Mouse (Mus musculus) embryonic fibroblast, embryonic 13.5 days (primary cell): ENCODE measurements around the gene Slc28a1. TPM values are rescaled to one million over a fixed set of nuclear protein-coding genes. Genes with fewer than 3 reads are reported as not detected.

Experiments
- H3K27ac ChIP-seq: 2 replicates; pipeline ENCODE4 v1.5.1; 2012; ENCODE audit warnings: low read length, control low read depth, inconsistent platforms; ENCODE audit not compliant: insufficient read depth
- H3K4me1 ChIP-seq: 2 replicates; pipeline ENCODE4 v1.6.1; 2011; ENCODE audit warnings: low read length; ENCODE audit not compliant: control insufficient read depth, insufficient read depth
- H3K4me3 ChIP-seq: 2 replicates; pipeline ENCODE4 v1.5.1; 2011; ENCODE audit warnings: mild to moderate bottlenecking, control low read depth, low read length; ENCODE audit not compliant: insufficient read depth
- CTCF ChIP-seq: IDR thresholded peaks from 2 replicates; pipeline ENCODE4 v1.5.1; 2011; ENCODE audit warnings: mild to moderate bottlenecking, control low read depth, low read length, moderate library complexity, borderline replicate concordance; ENCODE audit not compliant: insufficient read depth
- POLR2A ChIP-seq: IDR thresholded peaks from 2 replicates; pipeline ENCODE4 v1.6.1; 2011; ENCODE audit warnings: low read depth, mild to moderate bottlenecking, control low read depth, low read length, moderate library complexity
- polyA plus RNA-seq: library from polyadenylated mRNA; stranded (reverse); fragments of >200 nt; gene quantifications from 2 replicates; pipeline ENCODE4 v1.2.4, GENCODE M21; 2011; ENCODE audit warnings: low read depth; ENCODE audit not compliant: missing spikeins, insufficient read length

Slc28a1 gene
- polyA plus RNA-seq, 1 experiment: not detected

- TF ChIP-seq CTCF (no peak), POLR2A (no peak)
Observed at GRCm38 (mm10) chr7:81122808-81123207, 8.2 kb downstream of the Slc28a1 start.

GRCm38 (mm10) chr7:81123553-81123952, 9.0 kb downstream of the Slc28a1 start:
- Histone ChIP-seq H3K4me3 (no peak overlapping the region), H3K27ac (no peak overlapping the region), H3K4me1 (no peaks in the 10 kb centered on the region)
- TF ChIP-seq POLR2A (no peak), CTCF (no peak)

More at GRCm38 (mm10) chr7:81122808-81123207, 8.2 kb downstream of the Slc28a1 start:
- H3K4me3 ChIP-seq: no peak overlapping the region
- H3K4me1 ChIP-seq: no peaks in the 10 kb centered on the region
- H3K27ac ChIP-seq: no peak overlapping the region

- H3K4me1 ChIP-seq: no peaks in the 10 kb centered on the region
- TF ChIP-seq CTCF (no peak), POLR2A (no peak)
Observed at GRCm38 (mm10) chr7:81124773-81125172, 10.2 kb downstream of the Slc28a1 start.

GRCm38 (mm10) chr7:81125215-81126175, 10.9 kb downstream of the Slc28a1 start:
- no peak for TF ChIP-seq CTCF
- no peak for TF ChIP-seq POLR2A
- no peak overlapping the region for H3K4me3 ChIP-seq
- H3K27ac ChIP-seq: no peak overlapping the region
- no peaks in the 10 kb centered on the region for H3K4me1 ChIP-seq

More at GRCm38 (mm10) chr7:81124773-81125172, 10.2 kb downstream of the Slc28a1 start:
- Histone ChIP-seq H3K27ac (no peak overlapping the region), H3K4me3 (no peak overlapping the region)

- Histone ChIP-seq H3K4me3 (no peak overlapping the region), H3K4me1 (0 out of 2 replicates have a peak, but pooled peaks cover 3% of the 10 kb centered on the region), H3K27ac (no peak overlapping the region)
Observed at GRCm38 (mm10) chr7:81131864-81132263, 17.3 kb downstream of the Slc28a1 start.

GRCm38 (mm10) chr7:81132851-81133279, 18.3 kb downstream of the Slc28a1 start:
- Histone ChIP-seq H3K4me1 (0 out of 2 replicates have a peak, but pooled peaks cover 3% of the 10 kb centered on the region), H3K4me3 (no peak overlapping the region), H3K27ac (peak overlapping the region; percentile 7)
- TF ChIP-seq CTCF (no peak), POLR2A (no peak)

More at GRCm38 (mm10) chr7:81131864-81132263, 17.3 kb downstream of the Slc28a1 start:
- TF ChIP-seq CTCF (no peak), POLR2A (no peak)

- H3K4me3 ChIP-seq: no peak overlapping the region
- no peak for TF ChIP-seq CTCF
- TF ChIP-seq POLR2A: no peak
- 0 out of 2 replicates have a peak, but pooled peaks cover 3% of the 10 kb centered on the region for H3K4me1 ChIP-seq
- peak overlapping the region; percentile 7 for H3K27ac ChIP-seq
Observed at GRCm38 (mm10) chr7:81133416-81133815, 18.8 kb downstream of the Slc28a1 start.

- TF ChIP-seq POLR2A (no peak), CTCF (no peak)
- no peak overlapping the region for H3K4me3 ChIP-seq
- H3K4me1 ChIP-seq: 0 out of 2 replicates have a peak, but pooled peaks cover 3% of the 10 kb centered on the region
- H3K27ac ChIP-seq: no peak overlapping the region
Observed at GRCm38 (mm10) chr7:81133941-81134340, 19.3 kb downstream of the Slc28a1 start.

GRCm38 (mm10) chr7:81134614-81135067, 20.0 kb downstream of the Slc28a1 start:
- no peak overlapping the region for H3K4me3 ChIP-seq
- TF ChIP-seq POLR2A (peak; percentile 48; the same call in 1 of the 2 replicates), CTCF (no peak)
- 0 out of 2 replicates have a peak, but pooled peaks cover 3% of the 10 kb centered on the region for H3K4me1 ChIP-seq
- peak overlapping the region; percentile 11; the same call in 1 of the 2 replicates for H3K27ac ChIP-seq

- TF ChIP-seq POLR2A: no peak
- TF ChIP-seq CTCF: no peak
- Histone ChIP-seq H3K4me3 (no peak overlapping the region), H3K4me1 (0 out of 2 replicates have a peak, but pooled peaks cover 1% of the 10 kb centered on the region), H3K27ac (no peak overlapping the region)
Observed at GRCm38 (mm10) chr7:81137292-81137691, 22.7 kb downstream of the Slc28a1 start.
